Mouse (Mus musculus) layer of hippocampus, adult 11-12 months (tissue): Measurements from ENCODE around the gene Psen2.

Experiments used
- DNase-seq: peaks from one replicate; pipeline ENCODE4 v3.0.0; 2022; ENCODE audit warnings: low spot score

Psen2 gene

GRCm38 (mm10) chr1:180263364-180263997 lies at the start of gene Psen2:
Psen2 (minus strand) TSS chr1:180263438.
- no peak for DNase-seq

- no peak for DNase-seq
These were observed 49.6 kb upstream of the Psen2 start for GRCm38 (mm10) chr1:180312792-180313311.

- no peak for DNase-seq
These were observed 49.0 kb upstream of the Psen2 start for GRCm38 (mm10) chr1:180312286-180312685.

GRCm38 (mm10) chr1:180308897-180309296 lies 45.7 kb upstream of the Psen2 start:
- no peak for DNase-seq

GRCm38 (mm10) chr1:180307661-180308060 lies 44.4 kb upstream of the Psen2 start:
- no peak for DNase-seq

- DNase-seq = no peak
These were observed 43.7 kb upstream of the Psen2 start for GRCm38 (mm10) chr1:180306889-180307288.

- no peak for DNase-seq
These were observed 40.4 kb upstream of the Psen2 start for GRCm38 (mm10) chr1:180303600-180303999.

- no peak for DNase-seq
These were observed 39.2 kb upstream of the Psen2 start for GRCm38 (mm10) chr1:180302253-180303120.

GRCm38 (mm10) chr1:180300997-180301396 lies 37.8 kb upstream of the Psen2 start:
- no peak for DNase-seq

- DNase-seq = no peak
These were observed 37.1 kb upstream of the Psen2 start for GRCm38 (mm10) chr1:180300292-180300691.

GRCm38 (mm10) chr1:180299697-180300096 lies 36.5 kb upstream of the Psen2 start:
- no peak for DNase-seq

GRCm38 (mm10) chr1:180296088-180296487 lies 32.9 kb upstream of the Psen2 start:
- DNase-seq = no peak

- no peak for DNase-seq
These were observed 27.1 kb upstream of the Psen2 start for GRCm38 (mm10) chr1:180290358-180290757.

GRCm38 (mm10) chr1:180289788-180290187 lies 26.6 kb upstream of the Psen2 start:
- no peak for DNase-seq

GRCm38 (mm10) chr1:180288872-180289468 lies 25.7 kb upstream of the Psen2 start:
- DNase-seq = no peak

- DNase-seq = no peak
These were observed 25.0 kb upstream of the Psen2 start for GRCm38 (mm10) chr1:180288227-180288626.

- no peak for DNase-seq
These were observed 23.0 kb upstream of the Psen2 start for GRCm38 (mm10) chr1:180286081-180286831.

GRCm38 (mm10) chr1:180283813-180284768 lies 20.9 kb upstream of the Psen2 start:
- DNase-seq = no peak

GRCm38 (mm10) chr1:180282581-180282980 lies 19.3 kb upstream of the Psen2 start:
- DNase-seq = no peak

- DNase-seq = no peak
These were observed 16.4 kb upstream of the Psen2 start for GRCm38 (mm10) chr1:180279648-180280047.

- no peak for DNase-seq
These were observed 14.3 kb upstream of the Psen2 start for GRCm38 (mm10) chr1:180277563-180277962.
